Mouse (Mus musculus) limb, embryonic 13.5 days (tissue): ENCODE results near the gene Zfp541. TPM values are rescaled to one million over a fixed set of nuclear protein-coding genes. Genes with fewer than 3 reads are reported as not detected.

Source experiments
- ATAC-seq: fragments of 200-750 bp; cut with Nextera tagmentation; 2 replicates; pipeline ENCODE4 v1.8.0; 2017; ENCODE audit warnings: low read depth, moderate number of reproducible peaks, moderate TSS enrichment; ENCODE audit not compliant: low FRiP score
- H3K27ac ChIP-seq: fragments of 300-500 bp; sonication (generic); 2 replicates; pipeline ENCODE4 v1.5.1; 2015; ENCODE audit warnings: inconsistent platforms, mild to moderate bottlenecking, moderate library complexity
- H3K27me3 ChIP-seq: fragments of 300-500 bp; sonication (generic); 2 replicates; pipeline ENCODE4 v1.6.1; 2015; ENCODE audit warnings: mild to moderate bottlenecking, inconsistent platforms
- H3K36me3 ChIP-seq: fragments of 300-500 bp; sonication (generic); 2 replicates; pipeline ENCODE4 v1.6.1; 2015; ENCODE audit warnings: inconsistent platforms, mild to moderate bottlenecking, moderate library complexity
- H3K4me1 ChIP-seq: fragments of 300-500 bp; sonication (generic); 2 replicates; pipeline ENCODE4 v1.6.1; 2015; ENCODE audit warnings: inconsistent platforms
- H3K4me2 ChIP-seq: fragments of 300-500 bp; sonication (generic); replicated peaks from 2 replicates; pipeline ENCODE4 v1.6.1; 2015; ENCODE audit warnings: inconsistent platforms, mild to moderate bottlenecking, moderate library complexity
- H3K4me3 ChIP-seq: fragments of 300-500 bp; sonication (generic); 2 replicates; pipeline ENCODE4 v1.5.1; 2015; ENCODE audit warnings: moderate library complexity, mild to moderate bottlenecking, inconsistent platforms
- H3K9ac ChIP-seq: fragments of 300-500 bp; sonication (generic); 2 replicates; pipeline ENCODE4 v1.6.1; 2015; ENCODE audit warnings: mild to moderate bottlenecking, inconsistent platforms
- H3K9me3 ChIP-seq: fragments of 300-500 bp; sonication (generic); 2 replicates; pipeline ENCODE4 v1.6.1; 2016; ENCODE audit warnings: inconsistent platforms
- WGBS: fragments of 180-500 bp; shearing (Covaris S2); methylation state at CpG from one replicate; pipeline ENCODE4 v1.1.7; 2015; 5-methylcytosine and 5-hydroxymethylcytosine counted together
- polyA plus RNA-seq: library from polyadenylated mRNA; unstranded; fragments of >200 nt; fragmentation: Nextera tagmentation; extraction: Ambion mirVana; gene quantifications from 2 replicates; pipeline ENCODE4 v1.2.1, GENCODE M21; 2015

Gene Zfp541
- polyA plus RNA-seq, 1 experiment from 2014 or later: 0.08 TPM

DNA sequence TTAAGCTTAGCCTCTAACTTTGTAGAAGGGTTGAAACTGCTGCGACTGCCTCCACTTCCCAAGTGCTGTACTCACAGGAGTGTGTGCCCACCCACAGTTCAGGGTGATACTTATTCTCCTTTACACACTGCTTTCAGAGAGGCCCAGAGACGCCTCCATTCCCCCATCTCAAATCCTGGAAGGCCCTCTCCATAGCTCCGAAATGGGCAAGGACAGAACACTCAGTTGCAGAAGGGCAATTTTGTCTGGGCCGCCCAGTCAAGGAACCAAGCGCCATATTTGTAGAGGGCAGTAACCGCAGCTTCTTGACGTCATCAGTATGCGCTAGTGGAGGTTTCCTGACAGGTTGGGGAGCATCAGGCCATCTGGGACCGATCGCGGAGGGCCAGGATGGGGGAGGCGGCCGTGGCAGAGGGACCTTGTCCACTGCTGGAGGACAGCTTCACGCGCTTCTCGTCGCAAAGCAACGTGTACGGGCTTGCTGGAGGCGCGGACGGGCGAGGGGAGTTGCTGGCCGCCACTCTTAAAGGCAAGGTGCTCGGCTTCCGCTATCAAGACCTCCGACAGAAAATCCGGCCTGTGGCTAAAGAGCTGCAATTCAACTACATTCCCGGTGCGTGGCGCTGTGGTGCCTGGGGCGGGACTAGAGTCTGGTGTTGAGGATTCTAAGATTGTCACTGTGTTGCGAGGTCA is 58.1 kb downstream of the Zfp541 start, which contains the start of gene Kptn:
Kptn (plus strand) TSS at position 327 of the 693 bp plus-strand sequence.
- Histone ChIP-seq H3K4me1 (peaks cover 10% of the 10 kb centered on the region), H3K27ac (peak within 1 kb of the TSS; percentile 84; the same call in 1 of the 2 replicates), H3K36me3 (peaks cover 47% of the 10 kb centered on the region), H3K27me3 (no peaks in the 10 kb centered on the region), H3K4me2 (peak within 1 kb of the TSS; percentile 68), H3K9me3 (no peaks in the 10 kb centered on the region), H3K9ac (peak within 1 kb of the TSS; percentile 77), H3K4me3 (peak within 1 kb of the TSS; percentile 74)
- WGBS: under 1% methylated on average over 33 of the region's 33 CpGs
- peak; percentile 88 for ATAC-seq

DNA sequence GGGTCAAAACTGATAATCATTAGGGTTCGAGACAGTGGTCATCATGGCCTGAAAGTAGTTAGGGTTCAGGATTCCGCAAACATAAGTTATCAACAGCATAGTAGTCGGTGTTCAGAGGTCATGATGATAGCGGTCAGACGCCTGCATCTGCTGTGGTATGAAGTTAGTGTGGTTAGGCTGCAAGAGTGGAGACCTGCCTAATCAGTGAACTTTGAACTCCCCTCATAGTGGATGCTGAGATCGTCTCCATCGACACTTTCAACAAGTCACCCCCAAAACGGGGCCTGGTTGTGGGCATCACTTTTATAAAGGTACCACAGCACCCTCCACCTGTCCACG is 58.6 kb downstream of the Zfp541 start:
- no peak overlapping the region for H3K27ac ChIP-seq
- no peaks in the 10 kb centered on the region for H3K9me3 ChIP-seq
- H3K27me3 ChIP-seq: no peaks in the 10 kb centered on the region
- peak overlapping the region; percentile 74 for H3K4me3 ChIP-seq
- peaks cover 10% of the 10 kb centered on the region for H3K4me1 ChIP-seq
- peak; percentile 13; the same call in 1 of the 2 replicates for ATAC-seq
- H3K36me3 ChIP-seq: peaks cover 46% of the 10 kb centered on the region
- 45% methylated on average over 9 of the region's 9 CpGs for WGBS
- H3K9ac ChIP-seq: peak overlapping the region; percentile 77
- peak overlapping the region; percentile 68 for H3K4me2 ChIP-seq

DNA sequence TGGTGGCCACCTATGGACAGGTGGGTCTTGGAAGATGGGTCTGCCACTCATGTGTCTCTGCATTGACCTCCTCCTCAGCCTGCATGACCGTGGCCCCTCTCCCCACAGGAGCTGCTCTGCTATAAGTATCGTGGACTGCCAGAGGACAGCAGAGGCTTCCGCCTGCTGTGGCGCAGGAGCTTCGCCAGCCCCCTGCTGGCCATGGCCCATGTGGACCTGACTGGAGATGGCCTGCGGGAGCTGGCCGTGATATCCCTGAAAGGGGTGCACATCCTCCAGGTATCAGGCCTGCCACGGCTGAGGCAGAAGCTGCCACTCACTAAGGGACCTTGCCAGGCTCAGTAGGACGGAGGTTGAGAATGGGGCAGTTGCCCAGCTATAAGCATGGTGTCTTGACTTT is 64.2 kb downstream of the Zfp541 start:
- Histone ChIP-seq H3K4me2 (no peak overlapping the region), H3K27ac (no peak overlapping the region), H3K4me3 (no peak overlapping the region), H3K9me3 (no peaks in the 10 kb centered on the region), H3K36me3 (peaks cover 34% of the 10 kb centered on the region), H3K27me3 (peaks cover 4% of the 10 kb centered on the region), H3K9ac (no peak overlapping the region), H3K4me1 (peaks cover 16% of the 10 kb centered on the region)
- no peak for ATAC-seq
- 81% methylated on average over 9 of the region's 9 CpGs for WGBS

DNA sequence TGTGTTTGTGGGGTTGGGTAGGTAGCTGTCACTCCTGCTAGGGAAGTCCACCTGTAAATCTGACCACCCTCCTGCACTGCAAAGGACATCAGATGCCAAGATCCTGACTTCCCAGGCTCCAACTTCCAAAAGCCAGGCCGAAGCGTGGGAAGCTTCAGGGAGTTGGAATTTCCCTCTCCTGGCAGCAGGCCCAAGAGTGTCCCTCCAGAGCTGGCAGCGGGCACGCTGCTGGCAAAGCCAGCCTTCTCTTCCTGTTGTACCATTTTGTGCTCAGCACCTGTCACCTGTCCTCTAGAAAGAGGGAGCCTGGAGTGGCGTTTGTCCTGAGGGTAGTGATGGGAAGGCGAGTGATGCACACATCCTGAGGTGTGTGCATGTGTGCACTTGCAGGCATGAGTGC is 66.7 kb downstream of the Zfp541 start:
- no peak overlapping the region for H3K4me2 ChIP-seq
- H3K9me3 ChIP-seq: no peaks in the 10 kb centered on the region
- H3K4me3 ChIP-seq: no peak overlapping the region
- no peak for ATAC-seq
- H3K4me1 ChIP-seq: peaks cover 30% of the 10 kb centered on the region
- WGBS: 92% methylated on average over 6 of the region's 6 CpGs
- no peak overlapping the region for H3K27ac ChIP-seq
- H3K36me3 ChIP-seq: peaks cover 34% of the 10 kb centered on the region
- no peak overlapping the region for H3K9ac ChIP-seq
- peaks cover 20% of the 10 kb centered on the region for H3K27me3 ChIP-seq

DNA sequence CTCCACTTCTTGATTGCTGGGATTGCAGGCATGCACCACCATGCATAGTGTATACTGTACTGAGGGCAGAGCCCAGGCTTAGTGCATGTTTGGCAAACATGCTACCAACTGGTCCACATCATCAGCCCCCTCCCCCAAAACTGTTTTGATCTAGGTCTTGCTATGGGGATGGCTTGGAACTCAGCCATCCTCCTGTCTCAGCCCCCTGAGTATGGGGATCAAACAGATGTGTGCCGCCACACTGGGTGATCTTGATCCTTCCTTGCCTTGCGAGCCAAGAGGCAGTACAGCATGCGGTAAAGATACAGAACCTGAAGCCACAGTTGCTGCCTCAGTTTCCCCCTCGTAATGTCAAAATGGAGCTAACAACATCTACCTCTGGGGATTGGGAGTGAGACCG is 67.3 kb downstream of the Zfp541 start:
- no peak overlapping the region for H3K4me3 ChIP-seq
- no peak for ATAC-seq
- H3K4me2 ChIP-seq: peak overlapping the region; percentile 82; the same call in 1 of the 2 replicates
- no peak overlapping the region for H3K9ac ChIP-seq
- peaks cover 20% of the 10 kb centered on the region for H3K27me3 ChIP-seq
- H3K27ac ChIP-seq: no peak overlapping the region
- peaks cover 28% of the 10 kb centered on the region for H3K36me3 ChIP-seq
- H3K4me1 ChIP-seq: peaks cover 30% of the 10 kb centered on the region
- 58% methylated on average over 5 of the region's 5 CpGs for WGBS
- H3K9me3 ChIP-seq: no peaks in the 10 kb centered on the region

DNA sequence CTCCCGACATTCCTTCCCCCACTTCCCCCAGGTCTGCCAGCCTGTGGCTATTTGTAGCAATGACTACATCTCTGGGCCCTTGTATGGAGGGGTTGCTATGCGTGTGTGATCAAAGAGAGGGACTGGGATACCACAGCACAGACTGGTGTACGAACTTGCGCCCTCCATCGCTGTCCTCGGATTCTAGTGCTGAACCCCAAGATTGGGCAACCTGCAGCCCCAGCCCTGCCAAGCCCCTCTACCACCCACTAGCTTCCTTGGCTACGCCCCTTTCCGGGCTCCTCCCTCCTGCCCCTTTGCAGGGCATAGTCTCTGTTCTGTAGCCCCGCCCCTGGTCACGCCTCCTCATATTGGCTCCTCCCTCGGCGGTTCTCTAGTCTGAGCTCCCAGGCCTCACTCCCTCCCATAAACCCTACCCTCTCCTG is 67.8 kb downstream of the Zfp541 start, which contains the start of gene Slc8a2:
Slc8a2 (plus strand) TSS at position 406 of the 425 bp plus-strand sequence.
- peaks cover 23% of the 10 kb centered on the region for H3K36me3 ChIP-seq
- H3K9me3 ChIP-seq: no peaks in the 10 kb centered on the region
- WGBS: 1% methylated on average over 12 of the region's 12 CpGs
- peaks cover 20% of the 10 kb centered on the region for H3K27me3 ChIP-seq
- peaks cover 30% of the 10 kb centered on the region for H3K4me1 ChIP-seq
- H3K4me3 ChIP-seq: peak within 1 kb of the TSS; percentile 59
- H3K9ac ChIP-seq: peak within 1 kb of the TSS; percentile 75
- H3K4me2 ChIP-seq: peak within 1 kb of the TSS; percentile 82
- ATAC-seq: peak; percentile 86
- H3K27ac ChIP-seq: peak within 1 kb of the TSS; percentile 55; the same call in 1 of the 2 replicates

DNA sequence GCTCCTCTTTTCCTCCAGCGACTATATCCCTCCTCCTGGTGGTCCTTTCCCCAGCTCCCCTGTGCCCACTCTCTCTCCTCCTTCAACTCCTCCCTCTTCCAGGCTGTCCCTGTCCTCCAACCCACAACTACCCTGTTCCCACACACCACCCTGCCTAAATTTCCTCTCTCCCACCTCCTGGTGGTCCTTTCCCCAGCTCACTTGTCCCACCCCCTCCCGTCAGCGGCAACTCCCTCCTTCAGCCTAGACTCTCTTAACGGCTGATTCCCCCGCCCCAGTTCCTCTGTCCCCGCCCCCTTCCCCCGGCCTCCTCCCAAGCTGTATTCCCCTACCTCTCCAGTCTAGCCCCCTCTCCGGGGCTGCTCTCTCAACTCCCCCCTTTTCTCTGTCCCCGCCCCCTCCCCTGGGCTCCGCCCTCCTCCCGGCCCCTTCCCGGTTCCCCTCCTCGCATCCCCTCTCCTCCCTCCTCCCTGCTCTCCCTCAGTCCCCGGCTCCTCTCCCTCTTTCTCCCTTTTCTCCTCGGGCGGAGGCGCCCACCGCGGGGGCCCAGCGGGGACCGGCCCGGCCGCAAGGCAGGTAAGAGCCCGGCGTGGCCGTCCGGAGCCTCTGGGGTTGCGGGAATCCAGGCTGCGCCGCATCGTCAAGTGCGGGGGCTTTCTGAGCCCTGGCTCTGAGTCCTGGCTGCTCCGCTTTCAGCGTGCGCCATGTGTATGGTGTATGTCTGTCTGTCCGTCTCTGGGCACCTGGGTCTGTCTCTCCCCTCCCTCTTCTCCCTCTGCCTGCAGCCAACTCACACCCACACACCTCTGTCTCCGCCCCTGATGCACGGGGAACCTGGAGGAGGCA is 68.5 kb downstream of the Zfp541 start:
- peak; percentile 91 for ATAC-seq
- Histone ChIP-seq H3K27ac (peak overlapping the region; percentile 55; the same call in 1 of the 2 replicates), H3K9me3 (no peaks in the 10 kb centered on the region), H3K4me1 (peaks cover 30% of the 10 kb centered on the region), H3K9ac (peak overlapping the region; percentile 75), H3K4me3 (peak overlapping the region; percentile 59), H3K36me3 (peaks cover 21% of the 10 kb centered on the region), H3K27me3 (peaks cover 20% of the 10 kb centered on the region), H3K4me2 (peak overlapping the region; percentile 82)
- 1% methylated on average over 32 of the region's 38 CpGs for WGBS

DNA sequence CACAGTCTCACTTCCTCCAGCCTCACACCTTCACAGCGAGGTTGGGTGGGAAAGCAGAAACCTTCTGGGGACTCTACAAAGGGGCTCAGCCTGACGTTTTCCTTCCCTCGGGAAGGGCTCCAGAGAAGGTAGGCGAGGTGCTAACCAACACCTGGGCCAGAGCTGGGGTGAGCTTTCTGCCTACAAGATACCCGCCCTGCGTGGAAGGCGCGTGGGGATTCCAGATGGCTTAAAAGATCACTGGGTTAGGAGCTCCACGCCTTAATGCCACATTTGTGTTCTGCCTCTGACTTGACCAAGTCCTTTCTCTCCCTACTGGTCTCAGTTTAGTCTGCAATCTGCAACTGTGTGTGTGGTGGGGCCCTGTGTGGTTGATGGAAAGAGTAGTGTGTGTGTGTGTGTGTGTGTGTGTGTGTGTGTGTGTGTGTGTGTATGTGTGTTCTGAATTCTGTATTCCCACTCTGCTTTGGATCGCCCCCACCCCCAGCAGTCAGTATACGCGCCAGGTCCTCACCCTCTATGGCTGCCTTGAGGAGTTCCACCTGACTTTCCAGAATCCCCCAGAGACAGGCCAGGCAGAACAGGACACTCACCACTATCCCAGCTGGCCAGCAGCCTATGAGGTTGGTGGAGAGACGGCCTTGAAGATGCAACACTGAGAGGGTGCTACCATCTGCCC is 69.5 kb downstream of the Zfp541 start:
- Histone ChIP-seq H3K4me1 (peaks cover 30% of the 10 kb centered on the region), H3K9ac (peak overlapping the region; percentile 75; the same call in 1 of the 2 replicates), H3K36me3 (peaks cover 12% of the 10 kb centered on the region), H3K4me2 (peak overlapping the region; percentile 82), H3K9me3 (no peaks in the 10 kb centered on the region), H3K27ac (no peak overlapping the region), H3K4me3 (peak overlapping the region; percentile 59), H3K27me3 (peaks cover 20% of the 10 kb centered on the region)
- no peak for ATAC-seq
- 35% methylated on average over 13 of the region's 13 CpGs for WGBS

DNA sequence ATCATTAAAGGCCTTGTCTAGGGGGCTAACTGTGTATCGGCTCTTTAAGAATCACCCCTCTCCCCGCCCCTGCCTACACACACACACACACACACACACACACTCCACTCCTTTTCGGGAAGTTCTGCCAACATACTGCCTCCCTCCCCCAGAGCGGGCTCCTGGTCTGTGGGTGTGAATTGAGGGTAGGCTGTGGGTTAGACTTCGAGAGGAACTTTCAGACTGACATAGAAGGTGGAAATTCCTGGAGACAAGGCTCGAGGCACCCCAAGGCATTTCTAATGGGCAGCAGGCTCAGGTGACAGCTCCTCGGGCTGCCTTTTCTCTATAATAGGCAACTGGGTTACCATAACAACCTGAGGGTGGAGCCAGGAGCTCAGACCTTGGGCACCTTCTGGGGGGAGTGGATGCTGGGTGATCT is 70.6 kb downstream of the Zfp541 start:
- no peak overlapping the region; the same call in 1 of the 2 replicates for H3K4me2 ChIP-seq

DNA sequence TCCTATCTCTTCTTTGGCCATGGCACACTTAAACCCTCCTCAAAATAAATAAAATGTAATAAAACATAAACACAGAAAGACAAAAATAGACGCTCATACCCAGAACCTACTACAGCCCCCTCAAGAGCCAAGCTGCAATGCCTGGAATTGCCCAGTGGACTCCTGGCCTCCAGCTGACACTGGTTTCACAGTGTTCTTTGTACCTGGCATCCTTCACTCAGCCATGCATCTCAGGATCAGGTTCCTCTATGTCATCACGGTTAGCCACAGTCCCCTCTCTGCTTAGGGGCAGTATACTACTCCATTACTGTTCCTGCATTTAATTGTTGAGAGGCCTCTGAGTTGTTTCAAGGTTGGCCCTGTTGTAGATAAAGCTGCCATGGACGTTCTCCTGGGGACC is 71.3 kb downstream of the Zfp541 start:
- WGBS: 71% methylated on average over 3 of the region's 3 CpGs
- Histone ChIP-seq H3K27me3 (peaks cover 20% of the 10 kb centered on the region), H3K4me2 (no peak overlapping the region), H3K4me3 (no peak overlapping the region), H3K9me3 (no peaks in the 10 kb centered on the region), H3K9ac (no peak overlapping the region), H3K4me1 (peaks cover 30% of the 10 kb centered on the region), H3K36me3 (0 out of 2 replicates have a peak, but pooled peaks cover 4% of the 10 kb centered on the region), H3K27ac (no peak overlapping the region)
- no peak for ATAC-seq

More for the DNA sequence above, 70.6 kb downstream of the Zfp541 start:
- no peak overlapping the region for H3K4me3 ChIP-seq
- H3K27ac ChIP-seq: no peak overlapping the region
- peaks cover 30% of the 10 kb centered on the region for H3K4me1 ChIP-seq
- WGBS: 11% methylated on average over 7 of the region's 7 CpGs
- ATAC-seq: no peak
- H3K36me3 ChIP-seq: peaks cover 9% of the 10 kb centered on the region; the same call in 1 of the 2 replicates
- H3K27me3 ChIP-seq: peaks cover 20% of the 10 kb centered on the region
- no peak overlapping the region for H3K9ac ChIP-seq
- H3K9me3 ChIP-seq: no peaks in the 10 kb centered on the region

DNA sequence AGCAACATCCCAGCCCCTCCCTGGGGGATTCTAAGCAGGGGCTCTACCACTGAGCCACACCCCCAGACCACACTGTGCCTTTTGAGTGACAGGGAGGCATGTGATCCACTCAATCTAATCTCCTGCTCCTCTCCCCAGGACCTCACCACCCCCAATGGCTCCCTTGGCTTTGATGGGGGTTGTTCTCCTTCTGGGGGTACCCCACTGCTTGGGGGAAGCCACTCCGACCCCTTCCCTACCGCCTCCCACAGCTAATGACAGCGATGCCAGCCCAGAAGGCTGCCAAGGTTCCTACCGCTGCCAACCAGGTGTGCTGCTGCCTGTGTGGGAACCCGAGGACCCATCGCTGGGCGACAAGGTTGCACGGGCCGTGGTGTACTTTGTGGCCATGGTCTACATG is 72.1 kb downstream of the Zfp541 start:
- Histone ChIP-seq H3K4me2 (no peak overlapping the region), H3K4me3 (no peak overlapping the region), H3K27me3 (peaks cover 20% of the 10 kb centered on the region), H3K36me3 (0 out of 2 replicates have a peak, but pooled peaks cover 4% of the 10 kb centered on the region), H3K4me1 (peaks cover 30% of the 10 kb centered on the region), H3K9me3 (no peaks in the 10 kb centered on the region), H3K27ac (no peak overlapping the region), H3K9ac (no peak overlapping the region)
- 88% methylated on average over 9 of the region's 9 CpGs for WGBS
- no peak for ATAC-seq
